Mouse (Mus musculus) layer of hippocampus, adult 9-11 months (tissue): ENCODE results near the gene Ifngr1.
"Not testable (repeated sequence)": the region's sequence is repeated elsewhere in the genome, so short reads cannot be mapped to it uniquely, and the experiment has no call there.

Experiments
- DNase-seq: peaks from one replicate; pipeline ENCODE4 v3.0.0; 2022

Gene Ifngr1

GRCm38 (mm10) chr10:19589626-19590025 is 2.1 kb upstream of the Ifngr1 start:
- DNase-seq: no peak

- DNase-seq: no peak
Observed at GRCm38 (mm10) chr10:19591286-19591640, 486 bp upstream of the Ifngr1 start.

- no peak for DNase-seq
Observed at GRCm38 (mm10) chr10:19592556-19592955, 807 bp downstream of the Ifngr1 start.

DNA sequence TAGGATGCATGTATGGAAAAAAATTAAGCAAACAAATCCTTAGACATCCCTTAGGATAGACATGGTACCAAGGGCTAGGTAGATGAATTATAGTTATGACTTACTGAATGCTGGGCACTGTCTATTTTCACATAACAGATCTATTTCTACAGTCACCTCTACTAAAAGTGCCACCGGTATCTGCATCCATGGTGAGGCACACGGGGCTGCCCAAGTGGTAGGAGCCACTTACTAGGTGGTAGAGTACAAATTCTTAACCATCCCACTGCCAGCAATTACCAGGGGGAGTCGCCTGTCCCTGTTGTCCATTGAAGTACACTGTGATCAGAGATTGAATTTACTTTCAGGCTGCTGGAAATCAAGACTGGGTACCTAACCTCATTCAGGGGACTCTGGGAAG is 1.5 kb downstream of the Ifngr1 start:
- no peak for DNase-seq

DNA sequence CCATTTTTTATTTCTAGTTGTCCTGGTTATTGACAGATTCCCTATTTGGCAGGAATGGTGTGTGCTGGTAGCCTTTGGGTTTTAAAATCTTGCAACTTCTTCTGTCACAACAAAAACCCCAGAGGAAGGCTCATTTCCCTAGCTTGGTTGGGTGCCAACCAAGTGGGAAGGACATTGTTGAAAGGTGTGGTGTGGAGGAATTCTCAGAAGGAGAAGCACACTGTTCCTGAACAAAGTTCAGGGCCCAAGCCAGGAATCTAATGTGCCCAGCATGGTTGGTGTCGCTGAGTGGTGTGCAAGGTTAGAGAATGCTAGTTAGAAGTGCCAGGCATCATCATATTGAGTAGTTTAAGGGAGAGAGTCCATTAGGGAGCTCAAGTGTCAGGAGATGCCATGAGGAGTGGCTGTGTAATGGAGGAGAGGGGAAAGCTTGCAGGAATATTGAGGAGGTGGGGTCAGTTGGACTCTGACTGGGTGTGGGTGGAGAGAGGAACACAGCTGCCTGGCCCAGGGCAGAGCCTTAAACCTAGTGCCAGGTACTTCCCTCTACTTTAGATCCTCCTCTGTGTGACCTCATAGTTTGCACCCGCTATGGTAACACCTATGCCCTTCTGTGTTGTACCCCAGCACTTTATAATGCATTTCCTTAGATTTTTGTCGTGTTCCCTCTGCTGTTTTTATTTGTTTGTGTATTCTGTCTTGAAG is 2.6 kb downstream of the Ifngr1 start:
- no peak for DNase-seq

GRCm38 (mm10) chr10:19596866-19597265 is 5.1 kb downstream of the Ifngr1 start:
- no peak for DNase-seq

DNA sequence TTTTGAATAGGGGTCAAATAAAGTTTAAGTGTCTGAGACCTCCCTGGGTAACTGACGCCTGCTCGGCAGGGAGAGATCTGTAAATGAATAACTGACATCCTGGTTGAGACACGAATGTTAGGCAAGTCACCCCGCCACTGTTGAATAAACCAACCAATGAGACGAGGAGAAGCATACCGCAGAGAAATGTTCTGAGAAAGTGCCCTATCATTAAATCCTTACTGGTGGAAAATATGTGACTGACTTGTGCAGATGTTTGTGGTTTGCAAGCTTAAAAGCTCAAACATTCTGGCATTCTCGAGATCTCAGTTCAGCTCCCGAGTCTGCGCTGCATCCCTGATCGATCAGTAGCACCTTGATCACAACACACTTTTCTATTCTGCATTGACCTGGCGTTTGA is 6.3 kb downstream of the Ifngr1 start:
- DNase-seq: no peak

- DNase-seq: no peak
Observed at GRCm38 (mm10) chr10:19599331-19600092, 7.8 kb downstream of the Ifngr1 start.

DNA sequence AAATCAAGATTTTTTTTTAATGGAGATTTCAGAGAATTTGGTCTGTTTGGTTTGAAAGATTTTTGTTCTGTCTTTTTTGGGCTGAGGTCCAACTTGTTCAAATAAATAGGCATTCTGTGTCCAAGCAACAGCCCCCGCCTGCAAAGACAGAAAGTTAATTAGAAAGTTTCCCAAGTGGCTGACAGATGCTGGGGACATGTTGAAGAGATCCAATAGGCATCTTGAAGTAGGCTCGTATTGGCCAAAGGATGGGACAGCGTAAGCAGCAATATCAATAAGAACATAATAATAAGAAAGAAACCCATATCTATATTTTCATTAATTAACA is 8.3 kb downstream of the Ifngr1 start:
- no peak for DNase-seq

- DNase-seq: not testable (repeated sequence)
Observed at GRCm38 (mm10) chr10:19601502-19601901, 9.8 kb downstream of the Ifngr1 start.

GRCm38 (mm10) chr10:19603231-19603630 is 11.5 kb downstream of the Ifngr1 start:
- no peak for DNase-seq

DNA sequence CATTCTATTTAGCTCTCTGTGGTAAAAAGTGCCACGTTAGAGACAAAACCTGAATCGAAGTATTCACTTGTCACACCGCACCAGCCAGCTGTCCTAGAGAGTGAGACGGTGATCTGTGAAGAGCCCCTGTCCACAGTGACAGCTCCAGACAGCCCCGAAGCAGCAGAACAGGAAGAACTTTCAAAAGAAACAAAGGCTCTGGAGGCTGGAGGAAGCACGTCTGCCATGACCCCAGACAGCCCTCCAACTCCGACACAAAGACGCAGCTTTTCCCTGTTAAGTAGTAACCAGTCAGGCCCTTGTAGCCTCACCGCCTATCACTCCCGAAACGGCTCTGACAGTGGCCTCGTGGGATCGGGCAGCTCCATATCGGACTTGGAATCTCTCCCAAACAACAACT is 17.4 kb downstream of the Ifngr1 start:
- DNase-seq: no peak

GRCm38 (mm10) chr10:19611616-19612015 is 19.9 kb downstream of the Ifngr1 start:
- no peak for DNase-seq

GRCm38 (mm10) chr10:19613111-19613753 is 21.5 kb downstream of the Ifngr1 start:
- no peak for DNase-seq

- DNase-seq: no peak
Observed at GRCm38 (mm10) chr10:19619736-19620135, 28.0 kb downstream of the Ifngr1 start.

DNA sequence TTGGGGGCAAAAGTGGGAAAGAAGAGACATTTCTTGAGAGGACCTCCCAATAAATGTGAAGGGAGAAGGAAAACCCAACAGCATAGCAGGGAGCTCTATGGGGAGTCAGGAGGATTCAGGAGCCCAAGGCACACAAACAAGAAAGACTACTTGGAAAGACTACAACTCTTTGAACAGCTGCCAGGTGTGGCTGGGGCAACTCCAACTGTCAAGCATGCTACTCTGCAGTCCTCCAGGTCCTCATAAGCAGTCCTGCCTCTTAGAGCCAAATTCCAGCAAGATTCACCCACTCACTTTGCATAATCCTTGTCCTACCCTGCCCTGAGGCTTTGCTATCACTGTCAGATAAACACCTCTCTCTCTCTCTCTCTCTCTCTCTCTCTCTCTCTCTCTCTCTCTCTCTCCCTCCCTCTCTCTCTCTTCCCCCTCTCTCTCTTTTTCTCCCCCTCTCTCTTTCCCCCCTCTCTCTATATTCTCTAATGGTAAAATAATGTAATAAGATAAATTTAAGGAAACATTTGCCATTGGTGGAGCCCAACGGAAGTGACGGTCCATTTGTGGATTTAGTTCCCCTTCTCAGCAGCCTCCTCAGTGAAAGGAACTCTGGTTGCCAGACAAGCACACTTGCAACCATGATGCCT is 29.8 kb downstream of the Ifngr1 start, which contains the start of gene Il22ra2:
TSS of gene Il22ra2 (plus strand) at position 591 of the 641 bp plus-strand sequence.
- no peak for DNase-seq

DNA sequence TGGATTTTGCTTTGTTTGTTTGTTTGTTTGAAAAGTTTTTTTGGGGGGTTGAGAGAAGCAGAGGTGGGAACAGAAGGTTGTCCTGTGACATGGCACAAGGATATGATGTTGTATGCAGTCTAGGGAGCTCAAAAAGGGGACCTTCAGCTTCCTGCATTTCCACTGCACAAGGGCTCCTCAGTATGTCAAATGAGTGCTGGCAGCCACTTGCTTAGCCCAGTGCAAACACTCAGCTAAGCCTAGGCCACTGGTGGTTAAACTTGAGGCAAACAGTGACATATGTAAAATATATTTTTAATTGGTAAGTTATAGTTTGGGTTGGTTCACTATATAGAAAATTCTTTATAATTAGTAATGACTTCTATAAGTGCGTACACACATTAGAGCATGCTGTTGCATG is 32.9 kb downstream of the Ifngr1 start:
- DNase-seq: no peak

DNA sequence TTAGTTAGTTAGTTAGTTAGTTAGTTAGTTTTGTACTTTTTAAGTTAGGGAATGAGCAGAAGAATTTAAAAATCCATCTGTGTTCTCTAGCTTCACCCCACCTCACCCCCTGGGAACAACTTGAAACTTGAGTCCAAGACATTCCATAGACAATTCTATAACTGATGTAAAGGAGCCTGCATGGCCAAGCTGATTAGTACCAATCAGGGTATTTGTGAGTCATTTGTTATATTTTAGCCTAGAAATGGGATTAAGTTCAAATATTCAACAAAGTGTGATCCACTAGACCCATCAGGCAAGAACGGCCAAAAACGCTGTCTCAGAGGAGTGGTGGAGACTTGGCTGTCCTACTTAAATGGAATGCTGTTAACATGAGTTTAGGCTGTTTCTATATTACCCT is 35.6 kb downstream of the Ifngr1 start:
- no peak for DNase-seq

DNA sequence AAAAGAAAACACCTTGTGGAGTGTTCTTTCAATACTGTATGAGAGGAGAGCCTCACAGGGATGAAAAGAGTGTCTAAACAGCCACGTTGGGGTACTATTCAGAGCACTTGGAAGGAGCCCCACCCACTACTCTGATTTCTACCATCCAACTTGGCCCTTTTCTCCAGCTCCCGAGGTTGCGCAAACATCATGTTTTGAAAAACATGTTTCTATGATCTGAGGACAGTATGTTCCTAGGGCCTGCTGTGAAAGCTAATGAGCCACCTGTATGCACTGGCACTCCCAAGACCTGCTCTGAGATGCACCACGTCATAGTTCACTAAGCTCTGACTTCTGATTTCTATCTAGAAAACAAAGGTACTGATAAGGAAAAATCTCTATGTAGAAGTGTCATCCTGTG is 36.0 kb downstream of the Ifngr1 start:
- no peak for DNase-seq

DNA sequence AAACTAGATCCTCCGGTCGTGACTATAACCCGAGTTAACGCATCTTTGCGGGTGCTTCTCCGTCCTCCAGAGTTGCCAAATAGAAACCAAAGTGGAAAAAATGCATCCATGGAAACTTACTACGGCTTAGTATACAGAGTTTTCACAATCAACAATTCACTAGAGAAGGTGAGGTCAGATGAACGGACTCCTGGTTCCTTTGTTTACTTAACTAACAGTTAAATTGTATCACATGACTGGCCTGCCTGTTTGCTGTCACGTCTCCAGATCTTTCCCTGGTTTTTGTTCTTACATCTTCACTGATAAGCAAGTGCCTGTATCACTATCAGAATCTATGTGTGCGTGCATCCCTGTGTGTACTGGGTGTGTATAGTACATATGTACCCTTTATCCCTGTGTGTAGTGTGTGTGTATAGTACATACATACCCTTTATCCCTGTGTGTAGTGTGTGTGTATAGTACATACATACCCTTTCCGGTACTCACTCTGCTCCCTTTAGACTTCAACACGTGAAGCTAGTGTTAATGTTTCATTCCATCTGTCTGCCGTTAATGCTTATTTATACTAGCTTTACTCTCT is 40.0 kb downstream of the Ifngr1 start:
- no peak for DNase-seq

- DNase-seq: no peak
Observed at GRCm38 (mm10) chr10:19638851-19639250, 47.1 kb downstream of the Ifngr1 start.

DNA sequence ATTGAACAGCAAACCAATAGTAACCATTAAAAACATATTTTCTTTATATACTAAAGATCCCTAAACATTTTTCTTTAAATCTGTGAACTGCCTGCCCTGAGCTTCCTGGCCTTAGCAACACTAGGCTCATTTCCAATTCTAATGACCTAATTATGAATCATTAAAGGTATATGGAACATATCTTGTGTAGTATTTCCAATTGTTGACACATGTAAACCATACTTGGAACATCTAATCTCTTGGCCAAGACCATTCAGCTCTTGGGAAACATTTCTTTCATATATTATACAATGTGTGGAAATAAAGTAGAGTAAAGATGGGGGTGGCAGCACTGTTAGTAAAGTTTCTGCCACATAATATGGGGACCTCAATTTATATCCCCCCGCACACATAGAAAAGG is 47.9 kb downstream of the Ifngr1 start:
- no peak for DNase-seq

DNA sequence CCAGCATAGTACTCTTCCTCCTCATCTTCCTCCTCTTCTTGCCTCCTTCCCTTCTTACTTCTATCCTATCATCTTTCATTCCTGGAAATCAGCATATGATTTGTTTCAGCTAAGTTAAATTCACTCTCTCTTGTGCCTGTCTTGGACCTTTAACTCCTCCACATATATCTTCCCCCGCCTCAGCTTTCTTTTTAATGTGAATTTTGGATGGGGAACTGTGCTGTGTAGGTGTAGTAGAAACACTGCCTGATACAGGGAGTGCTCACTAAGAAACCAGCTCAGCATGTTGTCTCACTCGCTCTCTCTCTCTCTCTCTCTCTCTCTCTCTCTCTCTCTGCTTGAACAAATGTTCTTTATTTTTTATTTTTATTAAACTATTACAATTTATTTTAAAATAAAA is 53.4 kb downstream of the Ifngr1 start:
- no peak for DNase-seq
